Mouse (Mus musculus): ENCODE measurements around the gene March9. TPM values are rescaled to one million over a fixed set of nuclear protein-coding genes. Genes with fewer than 3 reads are reported as not detected.

March9 gene
- polyA plus RNA-seq, 1 experiment from 2014 or later: 1.5 TPM

GRCm38 (mm10) chr10:127081996-127082620, 22.1 kb upstream of the March9 start:
- WGBS: 28% methylated on average over 8 of the region's 8 CpGs
- Histone ChIP-seq H3K9me3 (ENCODE audit: control insufficient read depth, low read length) (no peaks in the 10 kb centered on the region), H3K4me1 (ENCODE audit: control insufficient read depth, insufficient read depth, low read length) (peaks cover 28% of the 10 kb centered on the region), H3K4me2 (replicated peaks; ENCODE audit: low read depth, low read length) (no peak overlapping the region), H3K9ac (ENCODE audit: low read depth, low read length) (no peak overlapping the region; the same call in 1 of the 2 replicates), H3K27ac (ENCODE audit: low read depth, low read length) (no peak overlapping the region), H3K4me3 (ENCODE audit: low read length) (peak overlapping the region; percentile 29), H3K36me3 (ENCODE audit: control insufficient read depth, insufficient read depth, low read length) (no peaks in the 10 kb centered on the region), H3K27me3 (ENCODE audit: control insufficient read depth, insufficient read depth, low read length) (peaks cover 63% of the 10 kb centered on the region)
- ATAC-seq (ENCODE audit: low FRiP score, low TSS enrichment): no peak

- H3K4me1 ChIP-seq (ENCODE audit: control insufficient read depth, insufficient read depth, low read length): peaks cover 28% of the 10 kb centered on the region
- H3K27ac ChIP-seq (ENCODE audit: low read depth, low read length): no peak overlapping the region
- peaks cover 72% of the 10 kb centered on the region for H3K27me3 ChIP-seq (ENCODE audit: control insufficient read depth, insufficient read depth, low read length)
- no peak for ATAC-seq (ENCODE audit: low FRiP score, low TSS enrichment)
- 2% methylated on average over 48 of the region's 48 CpGs for WGBS
- H3K4me2 ChIP-seq (replicated peaks; ENCODE audit: low read depth, low read length): peak overlapping the region; percentile 48
- H3K9me3 ChIP-seq (ENCODE audit: control insufficient read depth, low read length): no peaks in the 10 kb centered on the region
- peak overlapping the region; percentile 29 for H3K4me3 ChIP-seq (ENCODE audit: low read length)
- H3K9ac ChIP-seq (ENCODE audit: low read depth, low read length): 0 out of 2 replicates have a peak overlapping the region, but pooled peaks have one; percentile 13
- no peaks in the 10 kb centered on the region for H3K36me3 ChIP-seq (ENCODE audit: control insufficient read depth, insufficient read depth, low read length)
These were observed 21.2 kb upstream of the March9 start for GRCm38 (mm10) chr10:127080901-127081780.

- peak overlapping the region; percentile 51 for H3K4me3 ChIP-seq (ENCODE audit: low read length)
- no peaks in the 10 kb centered on the region for H3K9me3 ChIP-seq (ENCODE audit: control insufficient read depth, low read length)
- 0 out of 2 replicates have a peak, but pooled peaks have one; percentile 10 for ATAC-seq (ENCODE audit: low FRiP score, low TSS enrichment)
- H3K4me1 ChIP-seq (ENCODE audit: control insufficient read depth, insufficient read depth, low read length): peaks cover 28% of the 10 kb centered on the region
- no peak overlapping the region for H3K27ac ChIP-seq (ENCODE audit: low read depth, low read length)
- peak overlapping the region; percentile 53 for H3K9ac ChIP-seq (ENCODE audit: low read depth, low read length)
- 2% methylated on average over 58 of the region's 70 CpGs for WGBS
- H3K27me3 ChIP-seq (ENCODE audit: control insufficient read depth, insufficient read depth, low read length): peaks cover 76% of the 10 kb centered on the region
- H3K36me3 ChIP-seq (ENCODE audit: control insufficient read depth, insufficient read depth, low read length): no peaks in the 10 kb centered on the region
- peak overlapping the region; percentile 96 for H3K4me2 ChIP-seq (replicated peaks; ENCODE audit: low read depth, low read length)
These were observed 19.8 kb upstream of the March9 start for GRCm38 (mm10) chr10:127079665-127080391.

GRCm38 (mm10) chr10:127078677-127079575, 18.9 kb upstream of the March9 start:
- WGBS: 1% methylated on average over 35 of the region's 49 CpGs
- ATAC-seq (ENCODE audit: low FRiP score, low TSS enrichment): peak; percentile 38
- Histone ChIP-seq H3K27me3 (ENCODE audit: control insufficient read depth, insufficient read depth, low read length) (peaks cover 76% of the 10 kb centered on the region), H3K4me2 (replicated peaks; ENCODE audit: low read depth, low read length) (peak overlapping the region; percentile 96), H3K27ac (ENCODE audit: low read depth, low read length) (no peak overlapping the region), H3K9ac (ENCODE audit: low read depth, low read length) (peak overlapping the region; percentile 53), H3K4me3 (ENCODE audit: low read length) (peak overlapping the region; percentile 51), H3K36me3 (ENCODE audit: control insufficient read depth, insufficient read depth, low read length) (no peaks in the 10 kb centered on the region), H3K4me1 (ENCODE audit: control insufficient read depth, insufficient read depth, low read length) (peaks cover 28% of the 10 kb centered on the region), H3K9me3 (ENCODE audit: control insufficient read depth, low read length) (no peaks in the 10 kb centered on the region)

GRCm38 (mm10) chr10:127078001-127078676, 18.2 kb upstream of the March9 start:
- 5% methylated on average over 11 of the region's 12 CpGs for WGBS
- Histone ChIP-seq H3K9ac (ENCODE audit: low read depth, low read length) (no peak overlapping the region), H3K27ac (ENCODE audit: low read depth, low read length) (no peak overlapping the region), H3K36me3 (ENCODE audit: control insufficient read depth, insufficient read depth, low read length) (no peaks in the 10 kb centered on the region), H3K27me3 (ENCODE audit: control insufficient read depth, insufficient read depth, low read length) (peaks cover 72% of the 10 kb centered on the region), H3K4me1 (ENCODE audit: control insufficient read depth, insufficient read depth, low read length) (peaks cover 28% of the 10 kb centered on the region), H3K4me3 (ENCODE audit: low read length) (peak overlapping the region; percentile 51), H3K4me2 (replicated peaks; ENCODE audit: low read depth, low read length) (peak overlapping the region; percentile 96), H3K9me3 (ENCODE audit: control insufficient read depth, low read length) (no peaks in the 10 kb centered on the region)
- ATAC-seq (ENCODE audit: low FRiP score, low TSS enrichment): peak; percentile 7; the same call in 1 of the 2 replicates

GRCm38 (mm10) chr10:127077515-127077914, 17.5 kb upstream of the March9 start:
- 9% methylated on average over 10 of the region's 10 CpGs for WGBS
- no peak overlapping the region for H3K27ac ChIP-seq (ENCODE audit: low read depth, low read length)
- H3K27me3 ChIP-seq (ENCODE audit: control insufficient read depth, insufficient read depth, low read length): peaks cover 66% of the 10 kb centered on the region
- H3K9ac ChIP-seq (ENCODE audit: low read depth, low read length): no peak overlapping the region
- ATAC-seq (ENCODE audit: low FRiP score, low TSS enrichment): no peak
- H3K4me1 ChIP-seq (ENCODE audit: control insufficient read depth, insufficient read depth, low read length): peaks cover 28% of the 10 kb centered on the region
- H3K36me3 ChIP-seq (ENCODE audit: control insufficient read depth, insufficient read depth, low read length): no peaks in the 10 kb centered on the region
- H3K4me2 ChIP-seq (replicated peaks; ENCODE audit: low read depth, low read length): no peak overlapping the region
- no peaks in the 10 kb centered on the region for H3K9me3 ChIP-seq (ENCODE audit: control insufficient read depth, low read length)
- H3K4me3 ChIP-seq (ENCODE audit: low read length): no peak overlapping the region; the same call in 1 of the 2 replicates

- Histone ChIP-seq H3K36me3 (ENCODE audit: control insufficient read depth, insufficient read depth, low read length) (no peaks in the 10 kb centered on the region), H3K4me3 (ENCODE audit: low read length) (no peak overlapping the region), H3K27ac (ENCODE audit: low read depth, low read length) (no peak overlapping the region), H3K4me2 (replicated peaks; ENCODE audit: low read depth, low read length) (no peak overlapping the region), H3K9me3 (ENCODE audit: control insufficient read depth, low read length) (no peaks in the 10 kb centered on the region), H3K27me3 (ENCODE audit: control insufficient read depth, insufficient read depth, low read length) (peaks cover 52% of the 10 kb centered on the region), H3K4me1 (ENCODE audit: control insufficient read depth, insufficient read depth, low read length) (peaks cover 23% of the 10 kb centered on the region), H3K9ac (ENCODE audit: low read depth, low read length) (no peak overlapping the region)
- no peak for ATAC-seq (ENCODE audit: low FRiP score, low TSS enrichment)
- WGBS: 33% methylated on average over 4 of the region's 4 CpGs
These were observed 16.1 kb upstream of the March9 start for GRCm38 (mm10) chr10:127076082-127076481.

- H3K9ac ChIP-seq (ENCODE audit: low read depth, low read length): no peak overlapping the region
- H3K4me1 ChIP-seq (ENCODE audit: control insufficient read depth, insufficient read depth, low read length): peaks cover 21% of the 10 kb centered on the region
- ATAC-seq (ENCODE audit: low FRiP score, low TSS enrichment): no peak
- H3K4me2 ChIP-seq (replicated peaks; ENCODE audit: low read depth, low read length): no peak overlapping the region
- no peak overlapping the region for H3K4me3 ChIP-seq (ENCODE audit: low read length)
- peaks cover 48% of the 10 kb centered on the region for H3K27me3 ChIP-seq (ENCODE audit: control insufficient read depth, insufficient read depth, low read length)
- H3K9me3 ChIP-seq (ENCODE audit: control insufficient read depth, low read length): no peaks in the 10 kb centered on the region
- WGBS: 66% methylated on average over 8 of the region's 8 CpGs
- H3K27ac ChIP-seq (ENCODE audit: low read depth, low read length): no peak overlapping the region
- no peaks in the 10 kb centered on the region for H3K36me3 ChIP-seq (ENCODE audit: control insufficient read depth, insufficient read depth, low read length)
These were observed 15.7 kb upstream of the March9 start for GRCm38 (mm10) chr10:127075651-127076050.
